Mouse (Mus musculus): ENCODE data around the gene Dhx35. TPM values are rescaled to one million over a fixed set of nuclear protein-coding genes. Genes with fewer than 3 reads are reported as not detected.

The Dhx35 gene
- polyA plus RNA-seq, 1 experiment from 2014 or later = 4.4 TPM

DNA sequence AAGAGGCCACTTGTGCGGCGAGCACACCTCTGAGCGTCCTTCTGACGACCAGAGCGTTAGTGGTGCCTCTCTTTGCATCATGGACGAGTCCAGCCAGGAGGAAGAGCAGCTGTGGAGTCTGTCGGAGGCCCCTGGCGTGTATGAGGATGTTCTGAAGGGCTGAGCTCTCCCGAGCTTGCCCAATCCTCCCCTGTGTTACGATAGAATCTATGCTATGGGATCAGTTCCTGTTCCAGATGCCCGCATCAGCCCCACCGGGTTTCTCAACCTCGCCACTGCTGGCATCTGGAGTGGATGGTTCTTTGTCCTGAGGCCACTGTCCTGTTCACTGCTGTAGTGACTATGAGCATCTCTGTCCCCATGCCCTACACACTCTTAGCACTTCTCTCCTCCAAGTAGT is 21.8 kb upstream of the Dhx35 start:
- H3K27ac ChIP-seq = no peak overlapping the region
- no peak for ATAC-seq (ENCODE audit: low read depth)
- peaks cover 76% of the 10 kb centered on the region for H3K4me1 ChIP-seq (replicated peaks)
- H3K27me3 ChIP-seq = no peaks in the 10 kb centered on the region
- H3K4me2 ChIP-seq = 0 out of 2 replicates have a peak overlapping the region, but pooled peaks have one; percentile 5
- WGBS (ENCODE audit: insufficient replicate concordance) = 90% methylated on average over 13 of the region's 13 CpGs
- DNase-seq = no peak
- peaks cover 66% of the 10 kb centered on the region for H3K36me3 ChIP-seq
- no peak overlapping the region for H3K4me3 ChIP-seq (replicated peaks)
- no peak overlapping the region for H3K9ac ChIP-seq
- H3K9me3 ChIP-seq (replicated peaks) = no peaks in the 10 kb centered on the region

GRCm38 (mm10) chr2:158774886-158775285 is 19.7 kb upstream of the Dhx35 start:
- peaks cover 87% of the 10 kb centered on the region for H3K36me3 ChIP-seq
- no peak overlapping the region for H3K27ac ChIP-seq
- peaks cover 68% of the 10 kb centered on the region for H3K4me1 ChIP-seq (replicated peaks)
- DNase-seq = no peak
- H3K9ac ChIP-seq = no peak overlapping the region
- H3K4me3 ChIP-seq (replicated peaks) = no peak overlapping the region
- no peak for ATAC-seq (ENCODE audit: low read depth)
- H3K27me3 ChIP-seq = no peaks in the 10 kb centered on the region
- H3K4me2 ChIP-seq = no peak overlapping the region
- 55% methylated on average over 8 of the region's 8 CpGs for WGBS (ENCODE audit: insufficient replicate concordance)
- H3K9me3 ChIP-seq (replicated peaks) = no peaks in the 10 kb centered on the region

DNA sequence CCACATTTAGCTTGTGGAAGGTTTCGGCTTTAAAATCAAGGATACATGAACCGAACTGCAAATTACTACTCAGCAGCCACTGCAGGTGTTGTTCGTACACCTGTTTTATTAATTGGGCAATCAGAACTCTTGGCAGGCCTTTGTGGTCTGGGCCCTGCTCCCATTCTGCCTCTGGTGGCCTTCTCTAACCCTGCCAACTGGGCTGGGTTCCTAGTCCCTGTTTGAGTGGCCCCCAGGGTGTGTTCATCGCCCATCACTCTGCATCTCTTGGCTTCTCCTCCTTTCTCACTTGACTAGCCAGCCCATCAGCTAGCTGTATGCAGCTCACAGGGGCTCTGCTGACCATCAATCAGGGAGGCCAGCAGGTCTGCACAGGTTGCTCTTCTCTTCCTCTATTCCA is 17.9 kb upstream of the Dhx35 start:
- Histone ChIP-seq H3K9me3 (replicated peaks) (no peaks in the 10 kb centered on the region), H3K36me3 (peaks cover 91% of the 10 kb centered on the region), H3K4me3 (replicated peaks) (no peak overlapping the region), H3K27me3 (no peaks in the 10 kb centered on the region), H3K9ac (no peak overlapping the region), H3K4me1 (replicated peaks) (peaks cover 50% of the 10 kb centered on the region), H3K27ac (no peak overlapping the region), H3K4me2 (no peak overlapping the region)
- DNase-seq (no peak), ATAC-seq (ENCODE audit: low read depth) (no peak)
- 87% methylated on average over 4 of the region's 4 CpGs for WGBS (ENCODE audit: insufficient replicate concordance)

- peaks cover 90% of the 10 kb centered on the region for H3K36me3 ChIP-seq
Measured at GRCm38 (mm10) chr2:158777490-158777889, 17.1 kb upstream of the Dhx35 start.

DNA sequence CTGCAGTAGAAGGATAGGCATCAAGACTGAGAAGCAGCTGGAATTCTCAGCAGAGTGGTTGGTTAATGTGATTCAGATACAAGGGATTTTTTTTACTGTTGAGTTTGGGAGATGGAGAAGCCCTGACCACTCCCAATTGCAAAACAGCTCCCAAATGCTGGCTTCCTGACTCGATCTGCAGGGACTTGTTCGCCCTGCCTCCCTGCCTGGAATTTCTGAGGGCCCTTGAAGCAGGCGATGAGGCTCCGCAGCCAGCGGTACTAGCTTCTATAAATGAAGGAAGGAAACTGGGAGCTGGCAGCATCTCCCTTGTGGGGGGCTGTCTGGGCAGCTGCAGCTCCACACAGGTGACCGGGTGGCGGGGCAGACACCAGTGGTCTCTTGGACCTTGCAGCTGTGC is 16.3 kb upstream of the Dhx35 start:
- Histone ChIP-seq H3K4me2 (no peak overlapping the region), H3K36me3 (peaks cover 90% of the 10 kb centered on the region), H3K9ac (no peak overlapping the region), H3K4me3 (replicated peaks) (no peak overlapping the region), H3K27ac (no peak overlapping the region), H3K9me3 (replicated peaks) (no peaks in the 10 kb centered on the region), H3K4me1 (replicated peaks) (peaks cover 35% of the 10 kb centered on the region), H3K27me3 (no peaks in the 10 kb centered on the region)
- ATAC-seq (ENCODE audit: low read depth) (no peak), DNase-seq (no peak)
- WGBS (ENCODE audit: insufficient replicate concordance) = 85% methylated on average over 7 of the region's 7 CpGs

More at GRCm38 (mm10) chr2:158777490-158777889, 17.1 kb upstream of the Dhx35 start:
- no peaks in the 10 kb centered on the region for H3K27me3 ChIP-seq
- H3K27ac ChIP-seq = no peak overlapping the region
- no peaks in the 10 kb centered on the region for H3K9me3 ChIP-seq (replicated peaks)
- 49% methylated on average over 6 of the region's 6 CpGs for WGBS (ENCODE audit: insufficient replicate concordance)
- no peak overlapping the region for H3K9ac ChIP-seq
- 0 out of 2 replicates have a peak, but pooled peaks have one; percentile 11 for ATAC-seq (ENCODE audit: low read depth)
- H3K4me2 ChIP-seq = no peak overlapping the region
- DNase-seq = no peak
- no peak overlapping the region for H3K4me3 ChIP-seq (replicated peaks)
- peaks cover 42% of the 10 kb centered on the region for H3K4me1 ChIP-seq (replicated peaks)

DNA sequence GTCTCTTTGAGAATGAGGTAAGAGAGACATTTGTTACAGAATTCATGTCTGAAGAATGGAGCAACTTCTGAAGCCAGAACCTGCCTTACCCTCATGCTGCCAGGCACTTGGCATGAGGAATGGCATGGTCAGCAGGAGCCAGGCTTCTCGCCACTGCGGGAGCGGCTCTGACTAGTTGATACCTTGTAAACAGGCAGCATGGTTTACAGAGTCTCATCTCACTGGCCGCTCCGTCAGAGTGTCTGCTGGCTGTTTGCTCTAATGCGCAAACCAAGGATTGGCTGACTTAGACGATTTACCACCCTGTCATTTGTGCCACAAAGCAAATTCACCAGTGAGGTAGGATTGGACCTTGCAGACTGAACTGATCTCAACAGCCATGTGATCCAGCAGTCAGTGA is 13.5 kb upstream of the Dhx35 start:
- ATAC-seq (ENCODE audit: low read depth) = no peak
- no peak overlapping the region for H3K4me3 ChIP-seq (replicated peaks)
- H3K27me3 ChIP-seq = no peaks in the 10 kb centered on the region
- H3K4me2 ChIP-seq = no peak overlapping the region
- H3K4me1 ChIP-seq (replicated peaks) = peaks cover 19% of the 10 kb centered on the region
- H3K9ac ChIP-seq = no peak overlapping the region
- no peaks in the 10 kb centered on the region for H3K9me3 ChIP-seq (replicated peaks)
- H3K36me3 ChIP-seq = peaks cover 97% of the 10 kb centered on the region
- DNase-seq = no peak
- WGBS (ENCODE audit: insufficient replicate concordance) = 95% methylated on average over 7 of the region's 7 CpGs
- H3K27ac ChIP-seq = no peak overlapping the region

DNA sequence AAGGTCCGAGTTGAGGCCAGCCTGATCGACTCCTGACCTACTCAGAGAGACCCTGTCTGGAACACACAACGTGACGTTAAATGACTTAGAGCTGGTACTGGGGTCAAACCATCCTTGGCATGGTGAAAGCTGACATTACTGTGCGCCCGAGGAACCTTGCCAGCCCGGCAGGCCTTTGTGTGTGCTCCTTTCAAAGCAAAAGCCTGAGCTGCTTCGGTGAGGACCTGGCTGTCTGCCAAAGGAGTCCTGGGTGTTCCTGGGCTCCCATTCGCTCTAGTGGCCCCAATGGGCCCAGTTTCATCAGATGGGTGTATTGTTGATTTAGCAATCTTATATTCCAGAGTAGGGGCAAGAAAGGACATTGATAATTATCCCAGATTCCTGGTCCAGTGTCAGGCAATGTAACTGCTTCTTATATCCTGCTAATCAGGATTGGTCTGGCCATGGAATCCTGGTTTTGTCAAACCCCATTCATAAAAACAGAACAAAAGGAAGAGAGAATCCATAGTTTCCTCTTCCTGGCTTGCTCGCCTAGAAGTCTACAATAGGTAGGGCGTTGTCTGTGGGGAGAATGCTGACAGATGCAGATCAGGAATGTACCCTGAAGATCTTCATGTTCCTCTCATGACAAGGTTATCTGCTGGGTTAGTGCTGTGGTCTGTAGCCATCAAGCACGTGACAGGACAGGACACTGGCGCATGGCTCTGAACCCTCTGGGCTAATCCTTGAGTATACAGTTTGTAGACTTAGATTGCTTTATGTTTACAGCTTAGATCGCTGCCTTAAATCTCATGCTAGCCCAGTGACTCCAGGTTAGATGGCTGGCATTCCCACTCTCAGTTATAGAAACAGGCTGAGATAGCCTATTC is 7.4 kb upstream of the Dhx35 start:
- Histone ChIP-seq H3K4me3 (replicated peaks) (no peak overlapping the region), H3K4me1 (replicated peaks) (no peaks in the 10 kb centered on the region), H3K4me2 (no peak overlapping the region), H3K27ac (no peak overlapping the region), H3K9ac (no peak overlapping the region), H3K27me3 (no peaks in the 10 kb centered on the region), H3K9me3 (replicated peaks) (no peaks in the 10 kb centered on the region), H3K36me3 (peaks cover 46% of the 10 kb centered on the region)
- DNase-seq = no peak
- 80% methylated on average over 14 of the region's 14 CpGs for WGBS (ENCODE audit: insufficient replicate concordance)
- peak; percentile 29; the same call in 1 of the 2 replicates for ATAC-seq (ENCODE audit: low read depth)

DNA sequence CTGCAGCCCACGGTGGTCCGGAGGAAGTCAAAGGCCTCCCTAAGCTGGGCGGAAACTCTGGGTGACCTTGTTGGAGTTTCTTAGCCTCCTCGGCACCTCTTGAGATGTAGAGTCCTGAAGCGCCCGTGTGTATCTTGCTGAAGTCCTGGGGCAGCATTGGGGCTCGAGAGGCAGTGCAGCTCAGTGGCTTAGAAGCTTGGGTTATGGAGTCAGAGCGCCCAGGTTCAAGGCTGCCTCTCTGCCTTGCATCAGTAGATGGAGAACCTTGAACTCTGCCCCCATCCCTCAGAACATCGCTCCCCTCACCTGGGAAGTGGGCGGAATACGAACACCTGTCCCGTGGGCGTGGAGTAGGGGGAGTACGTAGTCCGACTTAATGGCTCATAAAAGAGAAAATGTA is 436 bp downstream of the Dhx35 start:
- peak overlapping the region; percentile 78 for H3K27ac ChIP-seq
- DNase-seq = no peak
- H3K9ac ChIP-seq = peak overlapping the region; percentile 81
- H3K4me1 ChIP-seq (replicated peaks) = peaks cover 24% of the 10 kb centered on the region
- peak overlapping the region; percentile 73 for H3K4me2 ChIP-seq
- 10% methylated on average over 15 of the region's 15 CpGs for WGBS (ENCODE audit: insufficient replicate concordance)
- peak overlapping the region; percentile 87 for H3K4me3 ChIP-seq (replicated peaks)
- H3K36me3 ChIP-seq = peaks cover 6% of the 10 kb centered on the region
- no peak for ATAC-seq (ENCODE audit: low read depth)
- H3K9me3 ChIP-seq (replicated peaks) = no peaks in the 10 kb centered on the region
- H3K27me3 ChIP-seq = no peaks in the 10 kb centered on the region

DNA sequence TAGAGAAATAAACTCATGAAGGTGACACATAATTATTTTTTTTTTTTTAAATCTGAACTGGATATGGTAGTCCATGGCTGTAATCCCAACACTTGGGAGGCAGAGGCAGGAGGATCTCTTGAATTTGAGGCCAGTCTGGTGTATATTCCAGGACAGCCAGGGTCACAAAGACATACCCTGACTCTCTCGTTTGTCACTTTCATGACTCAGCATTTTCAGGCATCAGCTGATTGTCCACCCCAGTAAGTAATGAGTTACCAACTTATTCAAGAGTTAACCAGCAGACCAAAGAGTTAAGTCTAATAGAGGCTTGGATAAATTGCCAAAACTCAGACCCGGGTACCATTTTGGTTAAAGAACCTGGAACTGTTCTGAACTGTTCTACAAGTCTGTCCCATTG is 1.3 kb downstream of the Dhx35 start:
- DNase-seq (no peak), ATAC-seq (ENCODE audit: low read depth) (no peak)
- no peaks in the 10 kb centered on the region for H3K27me3 ChIP-seq
- H3K4me2 ChIP-seq = peak overlapping the region; percentile 73; the same call in 1 of the 2 replicates
- H3K9ac ChIP-seq = no peak overlapping the region
- peaks cover 14% of the 10 kb centered on the region for H3K36me3 ChIP-seq
- no peaks in the 10 kb centered on the region for H3K9me3 ChIP-seq (replicated peaks)
- peak overlapping the region; percentile 87; the same call in 1 of the 2 replicates for H3K4me3 ChIP-seq (replicated peaks)
- peaks cover 24% of the 10 kb centered on the region for H3K4me1 ChIP-seq (replicated peaks)
- WGBS (ENCODE audit: insufficient replicate concordance) = 64% methylated on average over 2 of the region's 2 CpGs
- H3K27ac ChIP-seq = no peak overlapping the region

DNA sequence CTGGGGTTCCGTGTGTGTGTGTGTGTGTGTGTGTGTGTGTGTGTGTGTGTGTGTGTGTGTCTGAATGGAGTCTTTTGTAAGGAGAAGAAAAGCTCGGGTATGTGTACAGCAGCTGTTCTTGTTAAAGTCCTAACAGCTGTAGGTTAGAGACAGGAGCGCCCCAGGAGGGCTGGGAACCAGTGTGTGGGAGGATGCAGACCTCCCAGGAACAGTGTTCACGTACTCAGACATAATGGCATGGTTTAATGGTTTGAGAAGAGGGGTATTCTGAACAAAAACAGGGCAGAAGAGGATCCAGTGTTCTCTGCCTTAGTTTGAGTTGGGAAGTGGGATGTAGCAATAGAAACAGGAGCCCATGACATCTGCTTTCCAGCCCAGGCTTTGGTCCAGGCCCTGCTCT is 4.7 kb downstream of the Dhx35 start:
- ATAC-seq (ENCODE audit: low read depth) = no peak
- Histone ChIP-seq H3K4me2 (no peak overlapping the region), H3K9me3 (replicated peaks) (no peaks in the 10 kb centered on the region), H3K9ac (no peak overlapping the region), H3K27ac (no peak overlapping the region), H3K4me3 (replicated peaks) (no peak overlapping the region), H3K36me3 (peaks cover 40% of the 10 kb centered on the region), H3K4me1 (replicated peaks) (peaks cover 14% of the 10 kb centered on the region), H3K27me3 (no peaks in the 10 kb centered on the region)
- no peak for DNase-seq
- 81% methylated on average over 4 of the region's 4 CpGs for WGBS (ENCODE audit: insufficient replicate concordance)

DNA sequence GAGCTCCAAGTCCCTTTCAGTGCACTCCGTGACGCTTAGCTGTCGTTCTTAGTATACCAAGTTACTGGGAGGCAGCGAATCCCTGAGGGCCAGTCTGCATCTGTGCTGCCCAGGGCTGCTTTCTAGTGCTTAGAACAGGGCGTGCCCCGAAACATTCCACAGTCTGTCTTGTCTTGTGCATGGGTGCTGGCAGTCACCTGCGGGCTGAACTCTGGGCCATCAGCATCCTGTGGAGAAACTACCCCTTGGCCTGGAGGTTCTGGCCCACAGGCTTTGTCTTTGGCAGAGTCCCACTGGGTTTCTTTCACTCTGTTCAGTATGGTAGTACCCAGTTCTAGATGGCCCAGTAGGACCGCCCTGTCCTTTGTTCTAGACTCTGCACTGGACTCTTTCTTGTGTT is 6.2 kb downstream of the Dhx35 start:
- DNase-seq (no peak), ATAC-seq (ENCODE audit: low read depth) (no peak)
- Histone ChIP-seq H3K27me3 (no peaks in the 10 kb centered on the region), H3K9me3 (replicated peaks) (no peaks in the 10 kb centered on the region), H3K27ac (no peak overlapping the region), H3K4me1 (replicated peaks) (peaks cover 4% of the 10 kb centered on the region), H3K9ac (no peak overlapping the region), H3K4me2 (no peak overlapping the region), H3K4me3 (replicated peaks) (no peak overlapping the region), H3K36me3 (peaks cover 43% of the 10 kb centered on the region)
- 91% methylated on average over 8 of the region's 8 CpGs for WGBS (ENCODE audit: insufficient replicate concordance)

- Histone ChIP-seq H3K36me3 (peaks cover 55% of the 10 kb centered on the region), H3K9ac (no peak overlapping the region), H3K9me3 (replicated peaks) (no peaks in the 10 kb centered on the region), H3K4me1 (replicated peaks) (no peaks in the 10 kb centered on the region), H3K4me2 (no peak overlapping the region), H3K27me3 (no peaks in the 10 kb centered on the region), H3K4me3 (replicated peaks) (no peak overlapping the region), H3K27ac (no peak overlapping the region)
- WGBS (ENCODE audit: insufficient replicate concordance) = 73% methylated on average over 8 of the region's 8 CpGs
- DNase-seq (no peak), ATAC-seq (ENCODE audit: low read depth) (no peak)
Measured at GRCm38 (mm10) chr2:158803575-158803974, 9.0 kb downstream of the Dhx35 start.

Measured in liver, embryonic 13.5 days (tissue).